Comparison of ENCODE assay signal across 8 mouse cellular contexts in the genomic region with DNA sequence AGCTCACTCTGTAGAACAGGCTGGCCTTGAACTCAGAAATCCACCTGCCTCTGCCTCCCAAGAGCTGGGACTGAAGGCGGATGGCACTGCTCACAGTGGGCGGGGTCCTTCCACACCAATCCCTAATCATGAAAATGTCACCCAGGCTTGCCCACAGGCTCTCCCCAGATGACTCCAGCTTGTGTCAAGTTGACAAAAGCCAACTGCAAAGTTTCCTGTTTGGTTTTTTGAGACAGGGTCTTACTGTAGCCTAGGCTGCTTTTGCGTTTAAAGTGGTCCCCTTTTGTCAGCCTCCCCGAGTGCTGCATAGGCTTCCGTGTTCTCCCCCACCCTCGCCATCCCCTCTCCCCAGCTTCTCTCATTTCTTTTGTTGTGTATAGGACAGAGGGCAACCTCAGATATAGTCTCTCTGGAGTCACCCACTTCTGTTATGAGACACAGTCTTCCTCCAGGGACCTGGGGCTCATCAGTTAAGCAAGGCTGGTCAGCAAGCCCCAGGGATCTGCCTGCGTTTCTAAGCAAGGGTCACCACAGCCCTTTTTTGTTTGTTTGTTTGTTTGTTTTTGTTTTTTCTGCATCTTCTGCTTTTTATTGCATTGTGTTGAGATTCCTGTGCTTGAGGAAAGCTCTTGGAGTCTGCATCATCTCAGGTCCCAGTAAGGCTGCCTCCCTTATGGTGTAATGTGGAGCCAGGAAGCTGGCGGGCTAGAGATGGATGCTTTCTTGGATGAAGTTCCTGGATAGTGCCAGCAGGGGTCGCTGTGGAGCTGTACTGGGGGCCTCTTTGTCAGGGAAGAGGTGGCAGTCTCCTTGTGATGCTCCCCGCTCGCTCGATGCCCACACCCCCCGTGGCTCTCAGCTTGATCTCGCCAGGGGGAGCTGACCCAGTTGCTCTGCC. TPM values are rescaled to one million over a fixed set of nuclear protein-coding genes. Genes with fewer than 3 reads are reported as not detected.
DNase-seq lines count a peak whose midpoint lies in the region; ATAC-seq lines count a peak whose summit lies in the region.

No protein-coding gene starts in this region.

- H3K4me1 ChIP-seq in heart, embryonic 11.5 days (ENCODE audit: control insufficient read depth, insufficient read depth, low read length): peaks cover 21% of the 10 kb centered on the region
- H3K4me1 ChIP-seq in kidney, embryonic 15.5 days: peaks cover 50% of the 10 kb centered on the region

- peak overlapping the region; percentile 25; the same call in 1 of the 2 replicates for H3K4me3 ChIP-seq in heart, embryonic 11.5 days (ENCODE audit: low read depth, low read length)
- H3K4me3 ChIP-seq in kidney, embryonic 15.5 days (replicated peaks): peak overlapping the region; percentile 17

- H3K27me3 ChIP-seq in heart, embryonic 11.5 days (ENCODE audit: control insufficient read depth, insufficient read depth, low read length): peaks cover 9% of the 10 kb centered on the region; the same call in 1 of the 2 replicates
- no peaks in the 10 kb centered on the region for H3K27me3 ChIP-seq in kidney, embryonic 15.5 days

- no peak overlapping the region for H3K27ac ChIP-seq in heart, embryonic 11.5 days (ENCODE audit: low read depth, low read length)
- H3K27ac ChIP-seq in kidney, embryonic 15.5 days: no peak overlapping the region

- H3K36me3 ChIP-seq in heart, embryonic 11.5 days (ENCODE audit: control insufficient read depth, insufficient read depth, low read length): no peaks in the 10 kb centered on the region
- no peaks in the 10 kb centered on the region for H3K36me3 ChIP-seq in kidney, embryonic 15.5 days

- DNase-seq in B cell, adult 2 months: peak; percentile 88 to 89
- peak; percentile 76 for DNase-seq in brain, embryonic 18.5 days (ENCODE audit: low read depth, low spot score)
- DNase-seq in liver: peak; percentile 86
- peak; percentile 90 for DNase-seq in naive thymus-derived CD4-positive, alpha-beta T cell, adult 2 months (ENCODE audit: low read depth)
- peak; percentile 82 to 96 for DNase-seq in spleen, postnatal 4 days (ENCODE audit: low spot score in 2 of 2)

- H3K4me2 ChIP-seq in heart, embryonic 11.5 days: peak overlapping the region; percentile 60
- peak overlapping the region; percentile 56 for H3K4me2 ChIP-seq in kidney, embryonic 15.5 days

- H3K9me3 ChIP-seq in heart, embryonic 11.5 days (replicated peaks; ENCODE audit: control insufficient read depth, low read length): no peaks in the 10 kb centered on the region
- H3K9me3 ChIP-seq in kidney, embryonic 15.5 days (replicated peaks): no peaks in the 10 kb centered on the region

- 33% methylated on average over 14 of the region's 14 CpGs for WGBS in heart, embryonic 11.5 days (ENCODE audit: insufficient replicate concordance)
- 38% methylated on average over 14 of the region's 14 CpGs for WGBS in kidney, embryonic 15.5 days

- ATAC-seq in erythroblast, adult 5-6 weeks (replicated peaks; ENCODE audit: low FRiP score, poor library complexity, severe bottlenecking): peak; percentile 71
- no peak; the same call in 1 of the 2 replicates for ATAC-seq in heart, embryonic 11.5 days (replicated peaks; ENCODE audit: insufficient number of reproducible peaks, low FRiP score, low TSS enrichment)
- ATAC-seq in kidney, embryonic 15.5 days (replicated peaks; ENCODE audit: low FRiP score): peak; percentile 41

- 0 out of 2 replicates have a peak overlapping the region, but pooled peaks have one; percentile 39 for H3K9ac ChIP-seq in heart, embryonic 11.5 days (ENCODE audit: low read depth, low read length)
- 0 out of 2 replicates have a peak overlapping the region, but pooled peaks have one; percentile 31 for H3K9ac ChIP-seq in kidney, embryonic 15.5 days

RNA-seq across cellular contexts. Expression of a gene that starts 10.4 kb away (rescaled TPM):
- not detected in 2 replicates for total RNA-seq in erythroblast, adult 5-6 weeks (2015; ENCODE audit: low replicate concordance)
- not detected in 2 replicates for total RNA-seq in erythroblast, adult 5-6 weeks (2017; ENCODE audit: low replicate concordance)
- polyA plus RNA-seq in heart, embryonic 11.5 days (2014; fragmentation: Nextera tagmentation; extraction: Ambion mirVana): 0.35 and 0.92 TPM in 2 replicates
- polyA plus RNA-seq in kidney, embryonic 15.5 days (2015; fragmentation: Nextera tagmentation; extraction: Ambion mirVana): 1.1 and 1.6 TPM in 2 replicates

RNA-seq across cellular contexts. Expression of a gene that starts 11.2 kb away (rescaled TPM):
- not detected in 2 replicates for total RNA-seq in erythroblast, adult 5-6 weeks (2015; ENCODE audit: low replicate concordance)
- not detected in 2 replicates for total RNA-seq in erythroblast, adult 5-6 weeks (2017; ENCODE audit: low replicate concordance)
- polyA plus RNA-seq in heart, embryonic 11.5 days (2014; fragmentation: Nextera tagmentation; extraction: Ambion mirVana): 1.1 and 1.2 TPM in 2 replicates
- 13.7 and 16.0 TPM in 2 replicates for polyA plus RNA-seq in kidney, embryonic 15.5 days (2015; fragmentation: Nextera tagmentation; extraction: Ambion mirVana)

RNA-seq across cellular contexts. Expression of a gene that starts 16.1 kb away (rescaled TPM):
- total RNA-seq in erythroblast, adult 5-6 weeks (2015; ENCODE audit: low replicate concordance): 2.3 and 5.0 TPM in 2 replicates
- 2.8 and 3.2 TPM in 2 replicates for total RNA-seq in erythroblast, adult 5-6 weeks (2017; ENCODE audit: low replicate concordance)
- polyA plus RNA-seq in heart, embryonic 11.5 days (2014; fragmentation: Nextera tagmentation; extraction: Ambion mirVana): 5.0 and 6.0 TPM in 2 replicates
- 9.5 and 9.8 TPM in 2 replicates for polyA plus RNA-seq in kidney, embryonic 15.5 days (2015; fragmentation: Nextera tagmentation; extraction: Ambion mirVana)

RNA-seq across cellular contexts. Expression of a gene that starts 56.7 kb away (rescaled TPM):
- not detected in 2 replicates for total RNA-seq in erythroblast, adult 5-6 weeks (2015; ENCODE audit: low replicate concordance)
- not detected in 2 replicates for total RNA-seq in erythroblast, adult 5-6 weeks (2017; ENCODE audit: low replicate concordance)
- not detected in 2 replicates for polyA plus RNA-seq in heart, embryonic 11.5 days (2014; fragmentation: Nextera tagmentation; extraction: Ambion mirVana)
- not detected in 2 replicates for polyA plus RNA-seq in kidney, embryonic 15.5 days (2015; fragmentation: Nextera tagmentation; extraction: Ambion mirVana)
